In the genomic region with DNA sequence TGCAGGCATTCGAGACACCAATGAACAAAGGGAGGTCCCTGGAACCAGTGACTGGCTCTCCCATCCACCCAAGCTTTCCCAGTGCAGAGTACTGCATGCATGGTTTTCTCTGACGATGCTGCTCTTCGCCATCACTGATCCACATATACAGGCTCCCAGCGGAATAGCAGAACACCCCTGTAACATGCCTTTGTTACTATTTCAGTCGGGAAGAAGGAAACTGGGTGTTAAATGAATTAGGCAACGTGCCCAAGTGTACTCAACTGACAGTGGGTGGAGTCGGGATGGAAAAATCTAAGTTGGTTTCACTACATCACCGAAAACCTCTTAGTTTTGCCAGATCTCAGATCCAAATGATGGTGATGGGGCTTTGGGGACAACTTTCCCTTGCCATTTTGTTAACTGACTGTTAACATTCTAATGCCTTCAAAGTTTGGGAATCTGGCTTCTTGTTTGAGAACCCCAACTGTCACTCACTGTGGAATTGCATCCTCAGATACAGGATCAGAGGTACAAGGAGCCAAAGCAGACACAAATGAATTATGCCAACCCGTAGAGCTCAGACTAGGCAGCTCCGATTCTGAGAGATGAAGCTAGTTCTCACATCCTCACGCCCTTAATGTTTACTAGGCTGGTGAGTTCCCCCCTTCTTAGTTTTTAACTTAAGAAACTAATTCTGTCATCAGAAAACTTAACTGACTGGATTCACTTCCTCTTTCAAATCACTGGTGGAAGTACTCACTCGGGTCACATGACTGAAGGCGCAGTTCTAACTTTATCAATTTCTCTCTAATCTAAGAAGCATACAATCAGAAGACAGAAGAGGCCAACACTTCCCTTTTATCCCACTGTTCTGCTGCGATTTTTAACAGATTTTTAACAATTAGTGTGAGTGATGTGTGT, we compare ENCODE assay signal across 14 mouse cellular contexts.
A peak's percentile ranks its signal among the peaks of the same experiment; 100 is the strongest.
DNase-seq lines count a peak whose midpoint lies in the region; ATAC-seq and TF ChIP-seq lines count a peak whose summit lies in the region.
"Had no signal": no experiment of that assay in that cellular context is flagged by ENCODE, and none has a peak within 500 bp of the region (broad histone marks: within the 10 kb centered on the region; RNA-seq: fewer than 3 reads in every experiment).

No protein-coding gene starts in this region.

- no peak overlapping the region for H3K27ac ChIP-seq in heart, embryonic 10.5 days
- H3K27ac ChIP-seq in spleen, adult 2 months (ENCODE audit: insufficient read depth, low read length) = peak overlapping the region; percentile 85
- H3K27ac ChIP-seq in lung, embryonic 16.5 days (ENCODE audit: low read length) = no peak overlapping the region
- H3K27ac ChIP-seq: layer of hippocampus, adult 2 months; liver, embryonic 12.5 days had no signal

- 85% methylated on average over 14 of the region's 14 CpGs for WGBS in heart, embryonic 10.5 days
- WGBS in spleen, adult 2 months = 40% methylated on average over 14 of the region's 14 CpGs
- WGBS in lung, embryonic 16.5 days = 71% methylated on average over 14 of the region's 14 CpGs

- no peaks in the 10 kb centered on the region for H3K27me3 ChIP-seq in heart, embryonic 10.5 days (ENCODE audit: insufficient read depth, poor library complexity, severe bottlenecking)
- H3K27me3 ChIP-seq in spleen, adult 2 months (ENCODE audit: control insufficient read depth, insufficient read depth, low read length) = no peaks in the 10 kb centered on the region
- no peaks in the 10 kb centered on the region for H3K27me3 ChIP-seq in lung, embryonic 16.5 days (ENCODE audit: control insufficient read depth, insufficient read depth, low read depth, low read length)
- H3K27me3 ChIP-seq: liver, embryonic 12.5 days had no signal

- TF ChIP-seq POLR2A in spleen, adult 2 months (IDR thresholded peaks at IDR 0.05; ENCODE audit: low read depth, low read length) = no peak; the same call in 1 of the 2 replicates

- no peaks in the 10 kb centered on the region for H3K36me3 ChIP-seq in heart, embryonic 10.5 days
- H3K36me3 ChIP-seq in spleen, adult 2 months (ENCODE audit: control insufficient read depth, insufficient read depth, low read length) = no peaks in the 10 kb centered on the region
- H3K36me3 ChIP-seq in lung, embryonic 16.5 days (ENCODE audit: control insufficient read depth, insufficient read depth, low read length) = no peaks in the 10 kb centered on the region
- H3K36me3 ChIP-seq: liver, embryonic 12.5 days had no signal

- DNase-seq in heart, adult 11 months = peak; percentile 95
- no peak for DNase-seq in heart, embryonic 10.5 days (ENCODE audit: low spot score)
- peak; percentile 27 to 84 for DNase-seq in spleen, adult 2 months (ENCODE audit: low read depth in 1 of 2, low spot score in 2 of 2)
- no peak for DNase-seq in spleen, postnatal 4 days (ENCODE audit: low spot score in 2 of 2)
- DNase-seq in layer of hippocampus, adult 9-10 months (ENCODE audit: low spot score) = no peak
- DNase-seq in spleen, postnatal 10 days (ENCODE audit: low spot score in 2 of 2) = no peak
- no peak for DNase-seq in c-Kit-positive CD71-positive TER-119-positive erythroid progenitor cells, embryonic 14.5 days (ENCODE audit: low spot score)
- DNase-seq: cerebellum, adult 8-10 months; gastrocnemius, postnatal 25 days; midbrain, embryonic 14.5 days had no signal

- H3K4me1 ChIP-seq in heart, embryonic 10.5 days = peaks cover 3% of the 10 kb centered on the region; the same call in 1 of the 2 replicates
- peaks cover 29% of the 10 kb centered on the region for H3K4me1 ChIP-seq in spleen, adult 2 months (ENCODE audit: control insufficient read depth, insufficient read depth, insufficient read length)
- H3K4me1 ChIP-seq in lung, embryonic 16.5 days (replicated peaks; ENCODE audit: control insufficient read depth, insufficient read depth, low read length) = no peaks in the 10 kb centered on the region; the same call in 1 of the 2 replicates
- H3K4me1 ChIP-seq: liver, embryonic 12.5 days had no signal

- TF ChIP-seq CTCF in spleen, adult 2 months (IDR thresholded peaks at IDR 0.05; ENCODE audit: extremely low read depth, insufficient read depth, insufficient read length, insufficient replicate concordance) = no peak

- H3K4me3 ChIP-seq in heart, embryonic 10.5 days = no peak overlapping the region
- no peak overlapping the region; the same call in 1 of the 2 replicates for H3K4me3 ChIP-seq in spleen, adult 2 months (ENCODE audit: extremely low read depth, insufficient read depth, insufficient read length)
- no peak overlapping the region for H3K4me3 ChIP-seq in lung, embryonic 16.5 days (ENCODE audit: low read length)
- H3K4me3 ChIP-seq: layer of hippocampus, adult 2 months; liver, embryonic 12.5 days had no signal

- ATAC-seq in lung, embryonic 16.5 days (ENCODE audit: low read depth) = peak; percentile 10; the same call in 1 of the 2 replicates
- ATAC-seq: activated CD4-positive, CD25-positive, alpha-beta regulatory T cell, adult 4 months; liver, embryonic 12.5 days had no signal

- H3K4me2 ChIP-seq in lung, embryonic 16.5 days (ENCODE audit: low read depth, low read length) = no peak overlapping the region
- H3K4me2 ChIP-seq: liver, embryonic 12.5 days had no signal

- H3K9ac ChIP-seq in lung, embryonic 16.5 days (ENCODE audit: low read length) = no peak overlapping the region
- H3K9ac ChIP-seq: liver, embryonic 12.5 days had no signal

- no peaks in the 10 kb centered on the region for H3K9me3 ChIP-seq in heart, embryonic 10.5 days
- no peaks in the 10 kb centered on the region for H3K9me3 ChIP-seq in lung, embryonic 16.5 days (ENCODE audit: control insufficient read depth, low read length)
- H3K9me3 ChIP-seq: liver, embryonic 12.5 days had no signal

Comparison
In these comparisons a context has a peak if more than half of its experiments do, and no peak if none do; other contexts are left out.
1. DNase-seq: peak in heart, adult 11 months (single experiment) and spleen, adult 2 months (2 of 2); none in heart, embryonic 10.5 days (single experiment), spleen, postnatal 4 days (0 of 2), layer of hippocampus, adult 9-10 months (single experiment), spleen, postnatal 10 days (0 of 2) and c-Kit-positive CD71-positive TER-119-positive erythroid progenitor cells, embryonic 14.5 days (single experiment).